Mouse (Mus musculus) kidney, adult 2 months (tissue): Measurements from ENCODE around the gene Dram1.

Source experiments
- CTCF ChIP-seq: fragments of 200-500 bp; conservative IDR thresholded peaks from 2 replicates; pipeline ENCODE4 v1.5.1; 2011; ENCODE audit warnings: low read depth, mild to moderate bottlenecking, control low read depth, low read length, moderate library complexity, mixed read lengths; ENCODE audit not compliant: insufficient read depth, insufficient read length
- POLR2A ChIP-seq: fragments of 200-500 bp; IDR thresholded peaks from one replicate; pipeline ENCODE4 v1.6.1; 2011; ENCODE audit warnings: low read depth, low read length, control low read depth

GRCm38 (mm10) chr10:88350687-88351086 is 28.2 kb downstream of the Dram1 start:
- no peak for TF ChIP-seq CTCF
- TF ChIP-seq POLR2A: no peak
